Mouse (Mus musculus) fibroblast of lung, adult 2 months (primary cell): Measurements from ENCODE around the gene Rbms2.
A peak's percentile ranks its signal among the peaks of the same experiment; 100 is the strongest.
"Not testable (repeated sequence)": the region's sequence is repeated elsewhere in the genome, so short reads cannot be mapped to it uniquely, and the experiment has no call there.

ENCODE experiments used
- DNase-seq: peaks from one replicate; pipeline ENCODE4 v3.0.0-alpha.2; 2011; ENCODE audit warnings: low read depth

Rbms2 gene

GRCm38 (mm10) chr10:128179989-128180388 lies at the start of gene Rbms2:
Gene Rbms2 (minus strand): TSS chr10:128180297.
- no peak for DNase-seq

- DNase-seq, result no peak
Measured at GRCm38 (mm10) chr10:128228009-128228408, 47.9 kb upstream of the Rbms2 start.

GRCm38 (mm10) chr10:128227592-128227991 lies 47.5 kb upstream of the Rbms2 start:
- no peak for DNase-seq

- no peak for DNase-seq
Measured at GRCm38 (mm10) chr10:128225538-128225937, 45.4 kb upstream of the Rbms2 start, which contains the start of gene Mip. Gene Mip (plus strand): TSS chr10:128225838.

- DNase-seq, result no peak
Measured at GRCm38 (mm10) chr10:128225064-128225463, 45.0 kb upstream of the Rbms2 start.

GRCm38 (mm10) chr10:128221533-128222286 lies 41.6 kb upstream of the Rbms2 start:
- DNase-seq, result no peak

GRCm38 (mm10) chr10:128218387-128219117 lies 38.5 kb upstream of the Rbms2 start:
- DNase-seq, result no peak

- no peak for DNase-seq
Measured at GRCm38 (mm10) chr10:128214981-128215380, 34.9 kb upstream of the Rbms2 start.

- DNase-seq, result not testable (repeated sequence)
Measured at GRCm38 (mm10) chr10:128214112-128214511, 34.0 kb upstream of the Rbms2 start.

- no peak for DNase-seq
Measured at GRCm38 (mm10) chr10:128212871-128213323, 32.8 kb upstream of the Rbms2 start.

- no peak for DNase-seq
Measured at GRCm38 (mm10) chr10:128212148-128212547, 32.1 kb upstream of the Rbms2 start.

- peak; percentile 76 for DNase-seq
Measured at GRCm38 (mm10) chr10:128211390-128212108, 31.5 kb upstream of the Rbms2 start, which contains the start of gene Spryd4. Gene Spryd4 (minus strand): TSS chr10:128211807.

GRCm38 (mm10) chr10:128210954-128211353 lies 30.9 kb upstream of the Rbms2 start:
- DNase-seq, result no peak

- DNase-seq, result no peak
Measured at GRCm38 (mm10) chr10:128210131-128210530, 30.0 kb upstream of the Rbms2 start.

- DNase-seq, result no peak
Measured at GRCm38 (mm10) chr10:128209311-128210009, 29.4 kb upstream of the Rbms2 start.

GRCm38 (mm10) chr10:128208326-128208725 lies 28.2 kb upstream of the Rbms2 start:
- DNase-seq, result no peak

GRCm38 (mm10) chr10:128204941-128205340 lies 24.8 kb upstream of the Rbms2 start:
- DNase-seq, result no peak

- DNase-seq, result no peak
Measured at GRCm38 (mm10) chr10:128201856-128202255, 21.8 kb upstream of the Rbms2 start.

- no peak for DNase-seq
Measured at GRCm38 (mm10) chr10:128194551-128195461, 14.7 kb upstream of the Rbms2 start.

GRCm38 (mm10) chr10:128194024-128194550 lies 14.0 kb upstream of the Rbms2 start, which contains the start of gene Gls2:
Gene Gls2 (plus strand): TSS chr10:128194457.
- DNase-seq, result peak; percentile 65
